In genomic region chr1:88994588-88995331, GRCm38 (mm10) we compare ENCODE assay signal across 11 mouse cellular contexts.
DNase-seq lines count a peak whose midpoint lies in the region; ATAC-seq and TF ChIP-seq lines count a peak whose summit lies in the region.
"Had no signal": no experiment of that assay in that cellular context is flagged by ENCODE, and none has a peak within 500 bp of the region (broad histone marks: within the 10 kb centered on the region; RNA-seq: fewer than 3 reads in every experiment).

No protein-coding gene starts in this region.

- no peak for TF ChIP-seq CTCF in embryonic fibroblast, embryonic 13.5 days (IDR thresholded peaks at IDR 0.05; ENCODE audit: borderline replicate concordance, insufficient read depth, low read length)

- no peaks in the 10 kb centered on the region for H3K36me3 ChIP-seq in kidney, embryonic 16.5 days (ENCODE audit: insufficient read depth, low read length)
- H3K36me3 ChIP-seq: midbrain, embryonic 12.5 days; stomach, embryonic 15.5 days had no signal

- no peaks in the 10 kb centered on the region for H3K9me3 ChIP-seq in kidney, embryonic 16.5 days (ENCODE audit: low read length)
- H3K9me3 ChIP-seq: midbrain, embryonic 12.5 days; stomach, embryonic 15.5 days had no signal

- H3K4me1 ChIP-seq in kidney, embryonic 16.5 days (ENCODE audit: insufficient read depth, low read length) = peaks cover 15% of the 10 kb centered on the region
- H3K4me1 ChIP-seq in embryonic fibroblast, embryonic 13.5 days (ENCODE audit: control insufficient read depth, insufficient read depth, low read length) = peaks cover 13% of the 10 kb centered on the region

- peak; percentile 46; the same call in 1 of the 2 replicates for ATAC-seq in kidney, embryonic 16.5 days (ENCODE audit: low FRiP score, low TSS enrichment)
- no peak for ATAC-seq in activated CD4-positive, CD25-positive, alpha-beta regulatory T cell, adult 4 months

- H3K9ac ChIP-seq in kidney, embryonic 16.5 days (replicated peaks; ENCODE audit: low read length) = no peak overlapping the region
- H3K9ac ChIP-seq: midbrain, embryonic 12.5 days; stomach, embryonic 15.5 days had no signal

- peak; percentile 31 for DNase-seq in embryo, embryonic 11 days
- DNase-seq in embryo, embryonic 9.5 days (ENCODE audit: extremely low spot score) = no peak
- DNase-seq in kidney, adult 11 months = no peak
- DNase-seq in lung, postnatal 14 days = peak; percentile 58
- no peak for DNase-seq in cerebellum, adult 9-11 months
- DNase-seq: gastrocnemius, postnatal 14 days had no signal

- TF ChIP-seq POLR2A in embryonic fibroblast, embryonic 13.5 days (IDR thresholded peaks at IDR 0.05; ENCODE audit: low read depth, low read length) = no peak

- 44% methylated on average over 12 of the region's 12 CpGs for WGBS in kidney, embryonic 16.5 days

- H3K4me2 ChIP-seq in kidney, embryonic 16.5 days (replicated peaks; ENCODE audit: low read depth, low read length) = no peak overlapping the region
- H3K4me2 ChIP-seq: midbrain, embryonic 12.5 days; stomach, embryonic 15.5 days had no signal

- H3K27ac ChIP-seq in kidney, embryonic 16.5 days (ENCODE audit: low read length) = peak overlapping the region; percentile 59; the same call in 1 of the 2 replicates
- peak overlapping the region; percentile 75 for H3K27ac ChIP-seq in embryonic fibroblast, embryonic 13.5 days (ENCODE audit: insufficient read depth, low read length)
- H3K27ac ChIP-seq: midbrain, embryonic 12.5 days; stomach, embryonic 15.5 days had no signal

- H3K27me3 ChIP-seq in kidney, embryonic 16.5 days (ENCODE audit: insufficient read depth, low read length) = no peaks in the 10 kb centered on the region
- H3K27me3 ChIP-seq: midbrain, embryonic 12.5 days; stomach, embryonic 15.5 days had no signal

- no peak overlapping the region for H3K4me3 ChIP-seq in kidney, embryonic 16.5 days (ENCODE audit: low read length)
- H3K4me3 ChIP-seq in embryonic fibroblast, embryonic 13.5 days (ENCODE audit: insufficient read depth, low read length) = no peak overlapping the region
- H3K4me3 ChIP-seq: midbrain, embryonic 12.5 days; stomach, embryonic 15.5 days had no signal

Comparison
In these comparisons a context has a peak if more than half of its experiments do, and no peak if none do; other contexts are left out.
1. DNase-seq: peak in embryo, embryonic 11 days (single experiment) and lung, postnatal 14 days (single experiment); none in embryo, embryonic 9.5 days (single experiment), kidney, adult 11 months (single experiment) and cerebellum, adult 9-11 months (single experiment).